Mouse (Mus musculus): Measurements from ENCODE around the gene Spa17. TPM values are rescaled to one million over a fixed set of nuclear protein-coding genes. Genes with fewer than 3 reads are reported as not detected.

Spa17 gene
- total and polyA plus RNA-seq, 2 experiments from 2014 or later = 1.4 to 10.1 TPM

DNA sequence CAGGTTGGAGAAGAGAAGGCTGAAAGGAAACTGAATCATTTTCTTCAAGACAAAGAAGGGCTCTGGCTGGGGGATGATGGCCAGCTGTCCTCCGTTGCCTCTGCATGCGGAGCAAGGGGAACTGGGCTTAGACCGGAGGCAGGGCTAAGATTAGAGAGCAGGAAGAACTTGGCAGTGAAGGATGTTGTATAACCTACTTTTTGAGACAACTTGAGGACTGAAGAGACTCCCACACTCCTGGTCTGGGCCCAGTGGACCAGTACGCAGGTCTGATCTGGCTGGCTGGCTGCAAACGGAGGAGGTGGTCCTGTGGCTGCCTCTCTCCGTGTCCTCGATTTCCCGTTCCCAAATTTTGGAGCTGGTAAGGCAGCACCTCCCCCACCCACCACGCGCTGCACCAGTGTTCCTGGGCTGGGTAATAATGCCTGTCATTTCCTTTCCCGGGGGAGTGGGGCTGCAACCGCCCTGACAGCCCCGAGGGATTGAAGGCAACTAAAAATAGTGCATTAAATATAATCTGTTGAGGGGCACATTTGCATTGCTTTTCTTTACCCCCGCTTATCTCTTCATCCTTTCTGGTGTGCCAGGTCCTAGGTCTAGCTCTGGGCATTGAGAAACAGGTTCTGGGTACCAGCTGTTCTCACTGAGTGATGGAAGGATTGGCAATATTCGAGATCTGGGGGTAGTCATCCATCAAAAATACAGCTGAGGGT, 45.5 kb downstream of the Spa17 start:
- H3K36me3 ChIP-seq (ENCODE audit: insufficient read depth, low read length) = no peaks in the 10 kb centered on the region
- no peak for TF ChIP-seq CTCF (IDR thresholded peaks at IDR 0.05)
- no peak overlapping the region for H3K4me3 ChIP-seq (ENCODE audit: low read depth, low read length)
- no peak overlapping the region for H3K4me2 ChIP-seq (ENCODE audit: low read depth, low read length, poor library complexity, severe bottlenecking)
- DNase-seq (ENCODE audit: low spot score) = no peak
- WGBS = 44% methylated on average over 15 of the region's 15 CpGs
- H3K27ac ChIP-seq (ENCODE audit: low read depth, low read length) = no peak overlapping the region
- no peak overlapping the region for H3K9ac ChIP-seq (replicated peaks; ENCODE audit: low read length, poor library complexity, severe bottlenecking)
- H3K9me3 ChIP-seq (ENCODE audit: low read length) = no peaks in the 10 kb centered on the region
- no peaks in the 10 kb centered on the region for H3K27me3 ChIP-seq (ENCODE audit: insufficient read depth, low read length)
- peaks cover 5% of the 10 kb centered on the region; the same call in 1 of the 2 replicates for H3K4me1 ChIP-seq (ENCODE audit: insufficient read depth, low read length)
- peak; percentile 6; the same call in 1 of the 2 replicates for ATAC-seq (ENCODE audit: low FRiP score)

DNA sequence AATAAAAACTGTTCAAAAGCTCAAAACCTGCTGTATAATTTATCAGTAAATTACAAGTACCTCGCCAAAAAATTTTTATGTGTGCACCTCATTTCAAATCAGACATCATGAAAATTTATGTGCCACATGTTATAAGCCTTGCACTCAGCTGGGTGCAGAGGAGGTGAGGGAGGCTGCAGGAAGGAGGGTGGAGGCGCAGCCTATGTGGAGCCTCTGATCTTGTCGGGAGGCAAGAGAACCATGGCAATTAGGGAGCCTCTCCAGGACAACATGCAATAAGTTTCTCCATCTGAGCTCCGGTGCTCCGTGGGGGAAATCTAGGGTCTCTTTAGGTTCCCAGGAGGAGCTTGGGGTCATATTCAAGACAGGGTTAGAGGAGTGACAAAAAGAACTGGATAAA, 46.1 kb downstream of the Spa17 start:
- no peaks in the 10 kb centered on the region for H3K9me3 ChIP-seq (ENCODE audit: low read length)
- no peak for TF ChIP-seq CTCF (IDR thresholded peaks at IDR 0.05)
- 44% methylated on average over 5 of the region's 5 CpGs for WGBS
- no peak overlapping the region for H3K9ac ChIP-seq (replicated peaks; ENCODE audit: low read length, poor library complexity, severe bottlenecking)
- H3K27me3 ChIP-seq (ENCODE audit: insufficient read depth, low read length) = no peaks in the 10 kb centered on the region
- no peaks in the 10 kb centered on the region for H3K36me3 ChIP-seq (ENCODE audit: insufficient read depth, low read length)
- H3K4me3 ChIP-seq (ENCODE audit: low read depth, low read length) = no peak overlapping the region
- no peak overlapping the region for H3K27ac ChIP-seq (ENCODE audit: low read depth, low read length)
- peaks cover 5% of the 10 kb centered on the region; the same call in 1 of the 2 replicates for H3K4me1 ChIP-seq (ENCODE audit: insufficient read depth, low read length)
- no peak for DNase-seq (ENCODE audit: low spot score)
- no peak overlapping the region for H3K4me2 ChIP-seq (ENCODE audit: low read depth, low read length, poor library complexity, severe bottlenecking)
- 0 out of 2 replicates have a peak, but pooled peaks have one; percentile 49 for ATAC-seq (ENCODE audit: low FRiP score)

DNA sequence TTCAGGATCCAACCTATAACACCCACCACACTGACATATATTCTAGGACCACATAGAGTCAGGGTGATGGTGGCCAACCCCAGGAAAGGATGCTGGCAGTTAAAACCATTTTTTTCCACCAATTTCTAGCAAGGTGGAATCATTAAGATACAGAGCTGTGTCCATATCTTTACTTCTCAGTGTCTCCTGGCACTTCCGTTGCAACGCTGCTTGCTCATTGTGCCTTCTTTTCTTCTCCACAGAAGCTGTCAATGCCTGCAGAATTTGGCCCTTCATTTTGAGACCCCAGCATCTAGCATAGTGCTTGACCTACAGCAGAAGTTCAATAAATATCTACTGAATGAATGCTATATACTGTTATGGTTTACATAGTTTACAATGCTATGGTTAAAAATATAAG, 46.5 kb downstream of the Spa17 start:
- Histone ChIP-seq H3K9me3 (ENCODE audit: low read length) (no peaks in the 10 kb centered on the region), H3K27ac (ENCODE audit: low read depth, low read length) (no peak overlapping the region), H3K4me2 (ENCODE audit: low read depth, low read length, poor library complexity, severe bottlenecking) (no peak overlapping the region), H3K27me3 (ENCODE audit: insufficient read depth, low read length) (no peaks in the 10 kb centered on the region), H3K4me3 (ENCODE audit: low read depth, low read length) (no peak overlapping the region), H3K36me3 (ENCODE audit: insufficient read depth, low read length) (no peaks in the 10 kb centered on the region), H3K9ac (replicated peaks; ENCODE audit: low read length, poor library complexity, severe bottlenecking) (no peak overlapping the region), H3K4me1 (ENCODE audit: insufficient read depth, low read length) (peaks cover 5% of the 10 kb centered on the region; the same call in 1 of the 2 replicates)
- 82% methylated on average over 2 of the region's 2 CpGs for WGBS
- TF ChIP-seq CTCF (IDR thresholded peaks at IDR 0.05) = no peak
- no peak for DNase-seq (ENCODE audit: low spot score)
- ATAC-seq (ENCODE audit: low FRiP score) = no peak

DNA sequence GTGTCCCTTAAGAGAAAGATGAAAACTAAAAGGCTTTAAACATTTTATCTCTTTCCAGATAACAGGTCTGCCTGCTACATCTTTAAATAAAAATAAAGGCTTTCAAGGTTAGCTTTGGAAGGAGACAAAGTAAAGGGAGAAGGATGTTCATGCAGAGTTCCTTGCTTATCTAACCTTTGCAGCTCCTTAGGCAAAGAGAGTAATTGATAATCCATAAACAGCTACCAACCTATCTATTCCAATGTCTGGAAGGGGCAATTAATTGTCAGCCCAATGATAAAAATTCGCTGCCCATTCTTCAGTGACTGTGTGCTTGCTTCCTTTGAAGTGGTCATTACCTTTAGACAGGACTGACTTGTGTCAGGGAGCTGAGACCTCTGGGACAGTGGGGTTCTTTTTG, 49.7 kb downstream of the Spa17 start:
- no peak for TF ChIP-seq CTCF (IDR thresholded peaks at IDR 0.05)
- no peak overlapping the region for H3K27ac ChIP-seq (ENCODE audit: low read depth, low read length)
- no peaks in the 10 kb centered on the region for H3K27me3 ChIP-seq (ENCODE audit: insufficient read depth, low read length)

DNA sequence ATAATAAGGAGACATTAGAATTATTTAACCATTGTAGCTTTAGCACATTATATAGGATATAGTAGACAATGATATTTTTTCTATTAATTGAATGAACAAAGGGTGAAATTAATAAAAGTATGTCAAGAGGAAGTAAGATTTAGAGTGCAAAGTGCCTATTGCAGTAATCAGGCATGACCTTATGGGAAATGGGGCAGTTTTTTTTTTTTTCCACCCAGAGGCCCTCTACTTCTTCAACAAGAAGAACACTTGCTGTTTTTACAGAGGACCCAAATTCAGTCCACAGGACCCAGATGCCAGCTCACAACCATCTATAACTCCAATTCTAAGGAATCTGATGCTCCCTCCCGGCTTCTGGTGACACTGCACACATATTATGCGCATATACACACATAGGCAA, 52.9 kb downstream of the Spa17 start:
- Histone ChIP-seq H3K9me3 (ENCODE audit: low read length) (no peaks in the 10 kb centered on the region), H3K36me3 (ENCODE audit: insufficient read depth, low read length) (no peaks in the 10 kb centered on the region), H3K4me1 (ENCODE audit: insufficient read depth, low read length) (no peaks in the 10 kb centered on the region; the same call in 1 of the 2 replicates), H3K4me3 (ENCODE audit: low read depth, low read length) (no peak overlapping the region), H3K27me3 (ENCODE audit: insufficient read depth, low read length) (no peaks in the 10 kb centered on the region), H3K27ac (ENCODE audit: low read depth, low read length) (no peak overlapping the region), H3K9ac (replicated peaks; ENCODE audit: low read length, poor library complexity, severe bottlenecking) (no peak overlapping the region), H3K4me2 (ENCODE audit: low read depth, low read length, poor library complexity, severe bottlenecking) (no peak overlapping the region)
- ATAC-seq (ENCODE audit: low FRiP score) (no peak), DNase-seq (ENCODE audit: low spot score) (no peak)
- no peak for TF ChIP-seq CTCF (IDR thresholded peaks at IDR 0.05)
- WGBS = 81% methylated on average over 2 of the region's 2 CpGs

More for the DNA sequence above, 49.7 kb downstream of the Spa17 start:
- DNase-seq (ENCODE audit: low spot score) (no peak), ATAC-seq (ENCODE audit: low FRiP score) (no peak)
- H3K4me2 ChIP-seq (ENCODE audit: low read depth, low read length, poor library complexity, severe bottlenecking) = no peak overlapping the region
- no peaks in the 10 kb centered on the region for H3K36me3 ChIP-seq (ENCODE audit: insufficient read depth, low read length)
- no peak overlapping the region for H3K4me3 ChIP-seq (ENCODE audit: low read depth, low read length)
- no peak overlapping the region for H3K9ac ChIP-seq (replicated peaks; ENCODE audit: low read length, poor library complexity, severe bottlenecking)
- 60% methylated on average over 1 of the region's 1 CpGs for WGBS
- H3K4me1 ChIP-seq (ENCODE audit: insufficient read depth, low read length) = peaks cover 5% of the 10 kb centered on the region; the same call in 1 of the 2 replicates
- H3K9me3 ChIP-seq (ENCODE audit: low read length) = no peaks in the 10 kb centered on the region

DNA sequence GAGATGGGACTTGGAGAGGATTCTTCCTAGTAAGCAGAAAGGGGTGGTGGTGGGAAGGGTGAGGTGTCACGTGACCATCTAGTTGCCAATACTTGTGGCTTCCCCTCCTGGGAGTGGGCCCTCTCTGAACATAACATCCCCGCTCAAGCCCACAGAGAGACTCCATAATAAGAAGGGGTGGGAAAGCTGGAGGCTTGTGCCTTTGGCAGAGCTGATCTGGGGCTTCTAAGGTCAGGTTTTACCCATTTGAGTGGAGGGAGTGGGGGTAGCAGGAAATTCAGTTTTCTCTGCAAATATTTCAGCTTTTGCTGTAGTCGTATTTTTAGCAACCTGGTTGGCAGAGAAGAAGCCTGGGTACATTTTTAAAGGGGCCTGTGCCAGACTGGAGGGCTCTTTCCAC, 57.2 kb downstream of the Spa17 start:
- Histone ChIP-seq H3K27ac (ENCODE audit: low read depth, low read length) (no peak overlapping the region), H3K9ac (replicated peaks; ENCODE audit: low read length, poor library complexity, severe bottlenecking) (no peak overlapping the region), H3K4me2 (ENCODE audit: low read depth, low read length, poor library complexity, severe bottlenecking) (no peak overlapping the region), H3K36me3 (ENCODE audit: insufficient read depth, low read length) (no peaks in the 10 kb centered on the region), H3K9me3 (ENCODE audit: low read length) (no peaks in the 10 kb centered on the region), H3K4me1 (ENCODE audit: insufficient read depth, low read length) (peaks cover 8% of the 10 kb centered on the region), H3K4me3 (ENCODE audit: low read depth, low read length) (no peak overlapping the region), H3K27me3 (ENCODE audit: insufficient read depth, low read length) (no peaks in the 10 kb centered on the region; the same call in 1 of the 2 replicates)
- DNase-seq (ENCODE audit: low spot score) (no peak), ATAC-seq (ENCODE audit: low FRiP score) (no peak)
- no peak for TF ChIP-seq CTCF (IDR thresholded peaks at IDR 0.05)
- WGBS = 85% methylated on average over 3 of the region's 3 CpGs
